ENCODE assay signal across 20 mouse cellular contexts in the genomic region with DNA sequence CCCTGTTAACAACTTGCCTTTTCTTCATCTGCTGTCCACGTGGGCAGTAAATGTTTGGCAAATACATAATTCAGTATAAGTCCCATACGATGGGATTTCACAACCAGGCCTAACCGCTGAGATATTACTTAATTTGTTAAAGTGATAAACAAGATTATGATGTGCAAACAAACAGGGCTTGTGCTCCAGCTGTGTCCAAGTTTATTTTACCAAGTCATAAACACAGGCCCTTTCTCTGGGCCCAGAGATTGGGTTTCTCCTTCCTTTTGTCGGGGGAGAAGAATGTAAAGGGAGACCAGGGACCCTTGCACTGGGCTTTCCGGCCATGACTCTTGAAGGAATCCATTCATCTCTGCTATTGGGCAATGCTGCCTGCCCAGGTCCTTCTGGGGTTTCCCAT.
DNase-seq lines count a peak whose midpoint lies in the region; ATAC-seq and TF ChIP-seq lines count a peak whose summit lies in the region.
"Had no signal": no experiment of that assay in that cellular context is flagged by ENCODE, and none has a peak within 500 bp of the region (broad histone marks: within the 10 kb centered on the region; RNA-seq: fewer than 3 reads in every experiment).

No protein-coding gene starts in this region.

- no peak overlapping the region for H3K9ac ChIP-seq in intestine, embryonic 14.5 days (ENCODE audit: low read length)
- no peak overlapping the region for H3K9ac ChIP-seq in intestine, postnatal 0 days (ENCODE audit: low read depth, low read length)
- H3K9ac ChIP-seq in lung, embryonic 14.5 days, result no peak overlapping the region
- H3K9ac ChIP-seq: forebrain, embryonic 12.5 days; midbrain, embryonic 12.5 days; neural tube, embryonic 13.5 days had no signal

- peak overlapping the region; percentile 43; the same call in 1 of the 2 replicates for H3K27ac ChIP-seq in intestine, embryonic 14.5 days (ENCODE audit: low read depth)
- no peak overlapping the region for H3K27ac ChIP-seq in intestine, postnatal 0 days (ENCODE audit: low read depth, low read length)
- H3K27ac ChIP-seq in lung, embryonic 14.5 days (ENCODE audit: low read depth), result peak overlapping the region; percentile 28; the same call in 1 of the 2 replicates
- H3K27ac ChIP-seq: forebrain, embryonic 12.5 days; limb, embryonic 10.5 days; macrophage; midbrain, embryonic 12.5 days; neural tube, embryonic 13.5 days had no signal

- WGBS in intestine, embryonic 14.5 days, result 57% methylated on average over 5 of the region's 5 CpGs
- WGBS in intestine, postnatal 0 days, result 54% methylated on average over 5 of the region's 5 CpGs
- 42% methylated on average over 5 of the region's 5 CpGs for WGBS in lung, embryonic 14.5 days
- WGBS in lung, adult 2 months, result 53% methylated on average over 5 of the region's 5 CpGs

- H3K4me1 ChIP-seq in intestine, embryonic 14.5 days (replicated peaks; ENCODE audit: control insufficient read depth, insufficient read depth, low read length), result 0 out of 2 replicates have a peak, but pooled peaks cover 4% of the 10 kb centered on the region
- no peaks in the 10 kb centered on the region for H3K4me1 ChIP-seq in intestine, postnatal 0 days (replicated peaks; ENCODE audit: control insufficient read depth, insufficient read depth, low read length)
- H3K4me1 ChIP-seq in lung, embryonic 14.5 days (ENCODE audit: insufficient read depth), result peaks cover 7% of the 10 kb centered on the region; the same call in 1 of the 2 replicates
- no peaks in the 10 kb centered on the region for H3K4me1 ChIP-seq in lung, adult 2 months (ENCODE audit: control insufficient read depth, insufficient read depth, low read length)

- TF ChIP-seq POLR2A in lung, adult 2 months (IDR thresholded peaks at IDR 0.05; ENCODE audit: borderline replicate concordance, extremely low read depth, low read depth, low read length), result no peak

- H3K9me3 ChIP-seq in intestine, embryonic 14.5 days (ENCODE audit: control insufficient read depth, low read length), result no peaks in the 10 kb centered on the region
- no peaks in the 10 kb centered on the region for H3K9me3 ChIP-seq in intestine, postnatal 0 days (ENCODE audit: control insufficient read depth)
- H3K9me3 ChIP-seq in lung, embryonic 14.5 days (ENCODE audit: low read depth, low read length), result no peaks in the 10 kb centered on the region
- H3K9me3 ChIP-seq: forebrain, embryonic 12.5 days; limb, embryonic 10.5 days; midbrain, embryonic 12.5 days; neural tube, embryonic 13.5 days had no signal

- ATAC-seq in intestine, embryonic 14.5 days (replicated peaks; ENCODE audit: low FRiP score, low TSS enrichment, low read depth), result no peak
- ATAC-seq in intestine, postnatal 0 days, result no peak
- ATAC-seq in lung, embryonic 14.5 days (ENCODE audit: insufficient read depth), result peak; percentile 58
- ATAC-seq: inflammation-experienced regulatory T-cells, adult 6 months had no signal

- DNase-seq in intestine, embryonic 14.5 days (ENCODE audit: low spot score), result no peak
- peak; percentile 84 for DNase-seq in lung, embryonic 14.5 days
- DNase-seq in lung, adult 2 months, result no peak
- peak; percentile 1 for DNase-seq in urinary bladder, adult 2 months (ENCODE audit: low spot score)
- no peak for DNase-seq in urinary bladder, postnatal 25 days (ENCODE audit: low spot score)
- no peak for DNase-seq in MN1 (ENCODE audit: low spot score)
- no peak for DNase-seq in right cerebral cortex, postnatal 36 days (ENCODE audit: low spot score in 2 of 2)
- DNase-seq: adrenal gland, adult 2 months; cerebellum, adult 8-10 months; gastrocnemius, postnatal 10 days; spleen, adult 18-20 months had no signal

- H3K27me3 ChIP-seq in intestine, embryonic 14.5 days (replicated peaks; ENCODE audit: control insufficient read depth, insufficient read depth, low read length), result no peaks in the 10 kb centered on the region
- no peaks in the 10 kb centered on the region for H3K27me3 ChIP-seq in intestine, postnatal 0 days (replicated peaks; ENCODE audit: control insufficient read depth, insufficient read depth, low read length)
- H3K27me3 ChIP-seq in lung, embryonic 14.5 days (ENCODE audit: insufficient read depth, low read length), result no peaks in the 10 kb centered on the region
- H3K27me3 ChIP-seq: CH12.LX; forebrain, embryonic 12.5 days; midbrain, embryonic 12.5 days; neural tube, embryonic 13.5 days had no signal

- TF ChIP-seq CTCF in intestine, postnatal 0 days (IDR thresholded peaks at IDR 0.05; ENCODE audit: low read depth), result no peak
- TF ChIP-seq CTCF in lung, embryonic 14.5 days (IDR thresholded peaks at IDR 0.05; ENCODE audit: low read depth), result no peak
- TF ChIP-seq CTCF in lung, adult 2 months (IDR thresholded peaks at IDR 0.05; ENCODE audit: insufficient read depth, low read length), result no peak

- H3K4me2 ChIP-seq in intestine, embryonic 14.5 days (ENCODE audit: low read length), result no peak overlapping the region
- H3K4me2 ChIP-seq in intestine, postnatal 0 days (replicated peaks; ENCODE audit: low read depth), result no peak overlapping the region
- H3K4me2 ChIP-seq in lung, embryonic 14.5 days, result no peak overlapping the region
- H3K4me2 ChIP-seq: forebrain, embryonic 12.5 days; liver, embryonic 11.5 days; midbrain, embryonic 12.5 days; neural tube, embryonic 13.5 days had no signal

- H3K4me3 ChIP-seq in intestine, embryonic 14.5 days (ENCODE audit: low read depth, low read length), result no peak overlapping the region
- no peak overlapping the region for H3K4me3 ChIP-seq in intestine, postnatal 0 days (ENCODE audit: low read depth, low read length)
- H3K4me3 ChIP-seq in lung, embryonic 14.5 days (ENCODE audit: low read depth, low read length), result no peak overlapping the region
- no peak overlapping the region for H3K4me3 ChIP-seq in lung, adult 2 months (replicated peaks; ENCODE audit: extremely low read depth, low read depth, low read length)
- H3K4me3 ChIP-seq: forebrain, embryonic 12.5 days; limb, embryonic 10.5 days; midbrain, embryonic 12.5 days; neural tube, embryonic 13.5 days had no signal

- peaks cover 13% of the 10 kb centered on the region; the same call in 1 of the 2 replicates for H3K36me3 ChIP-seq in intestine, embryonic 14.5 days (ENCODE audit: control insufficient read depth, insufficient read depth, low read length)
- H3K36me3 ChIP-seq in intestine, postnatal 0 days (ENCODE audit: control insufficient read depth, insufficient read depth), result peaks cover 32% of the 10 kb centered on the region
- peaks cover 24% of the 10 kb centered on the region for H3K36me3 ChIP-seq in lung, embryonic 14.5 days (ENCODE audit: insufficient read depth)
- H3K36me3 ChIP-seq: forebrain, embryonic 12.5 days; limb, embryonic 10.5 days; midbrain, embryonic 12.5 days; neural tube, embryonic 13.5 days had no signal

Comparison
In these comparisons a context has a peak if more than half of its experiments do, and no peak if none do; other contexts are left out.
1. DNase-seq: peak in lung, embryonic 14.5 days (single experiment) and urinary bladder, adult 2 months (single experiment); none in intestine, embryonic 14.5 days (single experiment), lung, adult 2 months (single experiment), urinary bladder, postnatal 25 days (single experiment), MN1 (single experiment) and right cerebral cortex, postnatal 36 days (0 of 2).